Comparison of ENCODE assay signal across 9 mouse cellular contexts in genomic region chr7:78569255-78569618, GRCm38 (mm10).
DNase-seq lines count a peak whose midpoint lies in the region; ATAC-seq lines count a peak whose summit lies in the region.
"Had no signal": no experiment of that assay in that cellular context is flagged by ENCODE, and none has a peak within 500 bp of the region (broad histone marks: within the 10 kb centered on the region; RNA-seq: fewer than 3 reads in every experiment).

No protein-coding gene starts in this region.

- H3K4me2 ChIP-seq in heart, embryonic 11.5 days: peak overlapping the region; percentile 48
- peak overlapping the region; percentile 35 for H3K4me2 ChIP-seq in neural tube, embryonic 11.5 days (ENCODE audit: low read depth)
- peak overlapping the region; percentile 50 for H3K4me2 ChIP-seq in limb, embryonic 13.5 days (replicated peaks)

- no peak overlapping the region for H3K27ac ChIP-seq in heart, embryonic 11.5 days (ENCODE audit: low read depth, low read length)
- no peak overlapping the region for H3K27ac ChIP-seq in neural tube, embryonic 11.5 days (ENCODE audit: low read depth, low read length)
- H3K27ac ChIP-seq in limb, embryonic 13.5 days: no peak overlapping the region

- H3K9me3 ChIP-seq in heart, embryonic 11.5 days (replicated peaks; ENCODE audit: control insufficient read depth, low read length): no peaks in the 10 kb centered on the region
- H3K9me3 ChIP-seq in neural tube, embryonic 11.5 days (ENCODE audit: control insufficient read depth, low read length): no peaks in the 10 kb centered on the region
- no peaks in the 10 kb centered on the region for H3K9me3 ChIP-seq in limb, embryonic 13.5 days

- no peak overlapping the region for H3K9ac ChIP-seq in heart, embryonic 11.5 days (ENCODE audit: low read depth, low read length)
- H3K9ac ChIP-seq in neural tube, embryonic 11.5 days (ENCODE audit: low read length): no peak overlapping the region
- H3K9ac ChIP-seq in limb, embryonic 13.5 days: no peak overlapping the region

- WGBS in heart, embryonic 11.5 days (ENCODE audit: insufficient replicate concordance): 6% methylated on average over 5 of the region's 5 CpGs
- WGBS in neural tube, embryonic 11.5 days: 5% methylated on average over 5 of the region's 5 CpGs
- 3% methylated on average over 5 of the region's 5 CpGs for WGBS in limb, embryonic 13.5 days

- H3K4me1 ChIP-seq in heart, embryonic 11.5 days (ENCODE audit: control insufficient read depth, insufficient read depth, low read length): no peaks in the 10 kb centered on the region
- 0 out of 2 replicates have a peak, but pooled peaks cover 3% of the 10 kb centered on the region for H3K4me1 ChIP-seq in neural tube, embryonic 11.5 days (ENCODE audit: control insufficient read depth, insufficient read depth, low read length)
- no peaks in the 10 kb centered on the region for H3K4me1 ChIP-seq in limb, embryonic 13.5 days

- peaks cover 12% of the 10 kb centered on the region for H3K27me3 ChIP-seq in heart, embryonic 11.5 days (ENCODE audit: control insufficient read depth, insufficient read depth, low read length)
- H3K27me3 ChIP-seq in neural tube, embryonic 11.5 days (ENCODE audit: control insufficient read depth, insufficient read depth, low read length): no peaks in the 10 kb centered on the region
- peaks cover 67% of the 10 kb centered on the region for H3K27me3 ChIP-seq in limb, embryonic 13.5 days

- no peak overlapping the region for H3K4me3 ChIP-seq in heart, embryonic 11.5 days (ENCODE audit: low read depth, low read length)
- H3K4me3 ChIP-seq in neural tube, embryonic 11.5 days (ENCODE audit: low read depth, low read length): no peak overlapping the region
- peak overlapping the region; percentile 15; the same call in 1 of the 2 replicates for H3K4me3 ChIP-seq in limb, embryonic 13.5 days
- H3K4me3 ChIP-seq: erythroblast, embryonic 14.5 days had no signal

- ATAC-seq in heart, embryonic 11.5 days (replicated peaks; ENCODE audit: insufficient number of reproducible peaks, low FRiP score, low TSS enrichment): no peak
- ATAC-seq in neural tube, embryonic 11.5 days (ENCODE audit: insufficient read depth, low FRiP score, low TSS enrichment): no peak; the same call in 1 of the 2 replicates
- ATAC-seq in limb, embryonic 13.5 days (ENCODE audit: low FRiP score, low read depth): no peak

- DNase-seq in heart, adult 9 months (ENCODE audit: low spot score in 2 of 2): no peak
- DNase-seq in neural tube, embryonic 11.5 days (ENCODE audit: low spot score): no peak
- no peak for DNase-seq in neural tube, embryonic 10.5 days (ENCODE audit: extremely low spot score, low spot score)
- no peak for DNase-seq in urinary bladder, postnatal 14 days (ENCODE audit: low spot score)
- no peak for DNase-seq in cerebellum, postnatal 14 days
- DNase-seq in embryo, embryonic 10 days (ENCODE audit: low spot score): no peak

- no peaks in the 10 kb centered on the region for H3K36me3 ChIP-seq in heart, embryonic 11.5 days (ENCODE audit: control insufficient read depth, insufficient read depth, low read length)
- no peaks in the 10 kb centered on the region for H3K36me3 ChIP-seq in neural tube, embryonic 11.5 days (ENCODE audit: control insufficient read depth, insufficient read depth, low read length)
- no peaks in the 10 kb centered on the region for H3K36me3 ChIP-seq in limb, embryonic 13.5 days
